Mouse (Mus musculus) stomach, postnatal 0 days (tissue): Measurements from ENCODE around the gene Mtmr3. TPM values are rescaled to one million over a fixed set of nuclear protein-coding genes. Genes with fewer than 3 reads are reported as not detected.
A peak's percentile ranks its signal among the peaks of the same experiment; 100 is the strongest.

ENCODE experiments used
- ATAC-seq: fragments of 200-750 bp; cut with Nextera tagmentation; 2 replicates; pipeline ENCODE4 v1.8.0; 2017; ENCODE audit not compliant: low FRiP score, low TSS enrichment
- DNase-seq: peaks from one replicate; pipeline ENCODE4 v3.0.0-alpha.2; 2016; ENCODE audit warnings: low spot score
- H3K27ac ChIP-seq: fragments of 300-500 bp; sonication (generic); replicated peaks from 2 replicates; pipeline ENCODE4 v1.5.1; 2014; ENCODE audit warnings: mild to moderate bottlenecking, control low read depth
- H3K27me3 ChIP-seq: fragments of 300-500 bp; sonication (generic); 2 replicates; pipeline ENCODE4 v1.6.1; 2014; ENCODE audit warnings: low read length; ENCODE audit not compliant: control insufficient read depth, insufficient read depth
- H3K36me3 ChIP-seq: fragments of 300-500 bp; sonication (generic); 2 replicates; pipeline ENCODE4 v1.6.1; 2014; ENCODE audit warnings: low read length, mixed read lengths; ENCODE audit not compliant: control insufficient read depth, insufficient read depth
- H3K4me1 ChIP-seq: fragments of 300-500 bp; sonication (generic); replicated peaks from 2 replicates; pipeline ENCODE4 v1.6.1; 2014; ENCODE audit warnings: antibody characterized with exemption; ENCODE audit not compliant: control insufficient read depth, insufficient read depth
- H3K4me2 ChIP-seq: fragments of 300-500 bp; sonication (generic); replicated peaks from 2 replicates; pipeline ENCODE4 v1.6.1; 2014; ENCODE audit warnings: low read depth, mild to moderate bottlenecking, control low read depth, moderate library complexity
- H3K4me3 ChIP-seq: fragments of 300-500 bp; sonication (generic); 2 replicates; pipeline ENCODE4 v1.5.1; 2014; ENCODE audit warnings: low read depth, low read length, control low read depth
- H3K9ac ChIP-seq: fragments of 300-500 bp; sonication (generic); 2 replicates; pipeline ENCODE4 v1.6.1; 2014; ENCODE audit warnings: mild to moderate bottlenecking, low read length, control low read depth, mixed read lengths
- H3K9me3 ChIP-seq: fragments of 300-500 bp; sonication (generic); 2 replicates; pipeline ENCODE4 v1.6.1; 2016; ENCODE audit warnings: low read length; ENCODE audit not compliant: control insufficient read depth
- CTCF ChIP-seq: IDR thresholded peaks from 2 replicates; pipeline ENCODE4 v1.5.1; 2016; ENCODE audit warnings: antibody characterized with exemption, low read depth, mild to moderate bottlenecking, moderate library complexity
- EP300 ChIP-seq: optimal IDR thresholded peaks from 2 replicates; pipeline ENCODE3; 2016; ENCODE audit warnings: antibody characterized with exemption
- WGBS: fragments of 180-500 bp; shearing (Covaris S2); extraction: QIAGEN DNeasy Blood & Tissue Kit; methylation state at CpG from one replicate; pipeline ENCODE4 v1.1.7; 2014; 5-methylcytosine and 5-hydroxymethylcytosine counted together
- polyA plus RNA-seq: library from polyadenylated mRNA; unstranded; fragments of >200 nt; fragmentation: Nextera tagmentation; extraction: Ambion mirVana; gene quantifications from 2 replicates; pipeline ENCODE4 v1.2.1, GENCODE M21; 2015

The Mtmr3 gene
- polyA plus RNA-seq, 1 experiment from 2014 or later, result 11.7 TPM

GRCm38 (mm10) chr11:4437318-4437717, 157.3 kb downstream of the Mtmr3 start:
- WGBS, result 85% methylated on average over 1 of the region's 1 CpGs
- Histone ChIP-seq H3K9me3 (no peaks in the 10 kb centered on the region), H3K4me1 (no peaks in the 10 kb centered on the region), H3K4me3 (no peak overlapping the region), H3K4me2 (no peak overlapping the region), H3K27ac (no peak overlapping the region), H3K9ac (no peak overlapping the region), H3K36me3 (no peaks in the 10 kb centered on the region), H3K27me3 (no peaks in the 10 kb centered on the region)
- no peak for TF ChIP-seq EP300
- no peak for TF ChIP-seq CTCF
- DNase-seq, result no peak
- ATAC-seq, result no peak

GRCm38 (mm10) chr11:4436631-4437030, 158.0 kb downstream of the Mtmr3 start:
- TF ChIP-seq EP300 (no peak), CTCF (peak; percentile 77)

GRCm38 (mm10) chr11:4434461-4434860, 160.2 kb downstream of the Mtmr3 start:
- Histone ChIP-seq H3K27ac (no peak overlapping the region), H3K4me1 (no peaks in the 10 kb centered on the region), H3K4me2 (no peak overlapping the region), H3K9me3 (no peaks in the 10 kb centered on the region), H3K27me3 (no peaks in the 10 kb centered on the region), H3K4me3 (no peak overlapping the region), H3K36me3 (no peaks in the 10 kb centered on the region), H3K9ac (no peak overlapping the region)
- DNase-seq (no peak), ATAC-seq (no peak)
- 63% methylated on average over 4 of the region's 4 CpGs for WGBS
- TF ChIP-seq EP300 (no peak), CTCF (no peak)

More at GRCm38 (mm10) chr11:4436631-4437030, 158.0 kb downstream of the Mtmr3 start:
- H3K36me3 ChIP-seq, result no peaks in the 10 kb centered on the region
- no peak overlapping the region for H3K4me3 ChIP-seq
- ATAC-seq, result no peak
- no peak overlapping the region for H3K9ac ChIP-seq
- DNase-seq, result no peak
- H3K27me3 ChIP-seq, result no peaks in the 10 kb centered on the region
- H3K4me1 ChIP-seq, result no peaks in the 10 kb centered on the region
- no peak overlapping the region for H3K27ac ChIP-seq
- no peak overlapping the region for H3K4me2 ChIP-seq
- H3K9me3 ChIP-seq, result no peaks in the 10 kb centered on the region
- WGBS, result 70% methylated on average over 3 of the region's 3 CpGs

Other genes starting within 250 kb of the Mtmr3 start
- gene Hormad2, start 153.8 kb downstream of the Mtmr3 start, polyA plus RNA-seq, result 0.11 and 0.51 TPM in 2 replicates
- gene Gm11032, start 25.2 kb upstream of the Mtmr3 start, polyA plus RNA-seq, result not detected in 2 replicates
- gene Ascc2, start 42.9 kb upstream of the Mtmr3 start, polyA plus RNA-seq, result 20.2 and 21.4 TPM in 2 replicates
- 1,477 and 1,517 TPM in 2 replicates for gene Uqcr10, start 109.5 kb upstream of the Mtmr3 start, polyA plus RNA-seq
- 57.4 and 63.5 TPM in 2 replicates for gene Zmat5, start 109.8 kb upstream of the Mtmr3 start, polyA plus RNA-seq
- 0.12 and 0.13 TPM in 2 replicates for gene Cabp7, start 151.9 kb upstream of the Mtmr3 start, polyA plus RNA-seq